Mouse (Mus musculus) MEL (cell line): Measurements from ENCODE around the gene Gapt. TPM values are rescaled to one million over a fixed set of nuclear protein-coding genes. Genes with fewer than 3 reads are reported as not detected.

Experiments
- DNase-seq: peaks from one replicate; pipeline ENCODE4 v3.0.0; 2011; ENCODE audit warnings: low read depth, low spot score
- H3K27ac ChIP-seq: 2 replicates; pipeline ENCODE4 v1.5.1; 2012; ENCODE audit warnings: low read depth, mild to moderate bottlenecking, control low read depth, low read length, moderate library complexity; ENCODE audit not compliant: control insufficient read depth
- H3K27me3 ChIP-seq, 2 experiments: fragments of 150-350 bp in 1 of 2; sonication (generic) in 1 of 2; 2 replicates each; pipeline ENCODE4 v1.6.1; 2012; ENCODE audit warnings: low read length in 2 of 2, mild to moderate bottlenecking in 2 of 2, improper control_type of control experiment in 1 of 2, moderate library complexity in 1 of 2; ENCODE audit not compliant: insufficient read depth in 2 of 2, control insufficient read depth in 1 of 2
- H3K36me3 ChIP-seq, 2 experiments: 2 replicates each; pipeline ENCODE4 v1.6.1; 2012 to 2014; ENCODE audit warnings: low read length in 2 of 2, improper control_type of control experiment in 1 of 2, inconsistent platforms in 1 of 2, mild to moderate bottlenecking in 1 of 2; ENCODE audit not compliant: insufficient read depth in 2 of 2, control insufficient read depth in 1 of 2
- H3K4me1 ChIP-seq, 2 experiments: fragments of 150-350 bp in 1 of 2; sonication (generic) in 1 of 2; 2 replicates each; pipeline ENCODE4 v1.6.1; 2012; ENCODE audit warnings: low read length in 2 of 2, improper control_type of control experiment in 1 of 2, mild to moderate bottlenecking in 1 of 2; ENCODE audit not compliant: insufficient read depth in 2 of 2, control insufficient read depth in 1 of 2
- H3K4me3 ChIP-seq, 2 experiments: fragments of 150-350 bp in 1 of 2; sonication (generic) in 1 of 2; 2 replicates each; pipeline ENCODE4 v1.5.1; 2012; ENCODE audit warnings: low read depth in 2 of 2, low read length in 2 of 2, mild to moderate bottlenecking in 2 of 2, moderate library complexity in 2 of 2, control low read depth in 1 of 2, improper control_type of control experiment in 1 of 2; ENCODE audit not compliant: control insufficient read depth in 1 of 2, insufficient read depth in 1 of 2
- H3K79me2 ChIP-seq: 2 replicates; pipeline ENCODE4 v1.6.1; 2012; ENCODE audit warnings: mild to moderate bottlenecking, low read length, moderate library complexity; ENCODE audit not compliant: control insufficient read depth, poor library complexity, insufficient read depth
- H3K9ac ChIP-seq: 2 replicates; pipeline ENCODE4 v1.6.1; 2012; ENCODE audit warnings: low read depth, mild to moderate bottlenecking, control low read depth, low read length, moderate library complexity; ENCODE audit not compliant: control insufficient read depth, poor library complexity, severe bottlenecking
- H3K9me3 ChIP-seq: fragments of 150-350 bp; sonication (generic); replicated peaks from 2 replicates; pipeline ENCODE4 v1.6.1; 2012; ENCODE audit warnings: mild to moderate bottlenecking, low read length, improper control_type of control experiment, moderate library complexity; ENCODE audit not compliant: insufficient read depth
- BHLHE40 ChIP-seq: IDR thresholded peaks from 2 replicates; pipeline ENCODE4 v1.6.1; 2012; ENCODE audit warnings: low read depth, mild to moderate bottlenecking, inconsistent platforms, low read length, improper control_type of control experiment, borderline replicate concordance
- CHD1 ChIP-seq: IDR thresholded peaks from 2 replicates; pipeline ENCODE4 v1.6.1; 2012; ENCODE audit warnings: low read depth, mild to moderate bottlenecking, inconsistent platforms, low read length, improper control_type of control experiment
- CHD2 ChIP-seq: IDR thresholded peaks from 2 replicates; pipeline ENCODE4 v1.6.1; 2011; ENCODE audit warnings: low read length, improper control_type of control experiment
- CTCF ChIP-seq, 3 experiments: IDR thresholded peaks in 2 of 3; conservative IDR thresholded peaks in 1 of 3; 2 replicates each; pipeline ENCODE4 v1.5.1; 2011 to 2012; ENCODE audit warnings: low read length in 3 of 3, low read depth in 2 of 3, mild to moderate bottlenecking in 2 of 3, improper control_type of control experiment in 1 of 3, inconsistent platforms in 1 of 3, mixed read lengths in 1 of 3, moderate library complexity in 1 of 3; ENCODE audit not compliant: control insufficient read depth in 1 of 3, insufficient read depth in 1 of 3, poor library complexity in 1 of 3, severe bottlenecking in 1 of 3
- E2F4 ChIP-seq: IDR thresholded peaks from 2 replicates; pipeline ENCODE4 v1.6.1; 2011; ENCODE audit warnings: low read depth, low read length, improper control_type of control experiment, borderline replicate concordance
- ELF1 ChIP-seq: IDR thresholded peaks from 2 replicates; pipeline ENCODE4 v1.6.1; 2014; ENCODE audit warnings: low read depth, mild to moderate bottlenecking, inconsistent platforms, low read length, improper control_type of control experiment, moderate library complexity
- EP300 ChIP-seq, 2 experiments: IDR thresholded peaks; 2 replicates each; pipeline ENCODE4 v1.6.1; 2011; ENCODE audit warnings: improper control_type of control experiment in 2 of 2, low read length in 2 of 2, low read depth in 1 of 2, mild to moderate bottlenecking in 1 of 2
- ETS1 ChIP-seq: IDR thresholded peaks from 2 replicates; pipeline ENCODE4 v1.6.1; 2012; ENCODE audit warnings: low read depth, mild to moderate bottlenecking, inconsistent platforms, low read length, improper control_type of control experiment, moderate library complexity
- GABPA ChIP-seq: IDR thresholded peaks from 2 replicates; pipeline ENCODE4 v1.6.1; 2012; ENCODE audit warnings: low read depth, mild to moderate bottlenecking, inconsistent platforms, low read length, improper control_type of control experiment, moderate library complexity
- GATA1 ChIP-seq: IDR thresholded peaks from 2 replicates; pipeline ENCODE4 v1.6.1; 2011; ENCODE audit warnings: low read depth, low read length, improper control_type of control experiment
- HCFC1 ChIP-seq: IDR thresholded peaks from 2 replicates; pipeline ENCODE4 v1.6.1; 2012; ENCODE audit warnings: low read depth, mild to moderate bottlenecking, inconsistent platforms, low read length, improper control_type of control experiment, moderate library complexity
- JUND ChIP-seq: IDR thresholded peaks from 2 replicates; pipeline ENCODE4 v1.6.1; 2011; ENCODE audit warnings: low read depth, mild to moderate bottlenecking, improper control_type of control experiment, low read length
- KAT2A ChIP-seq: conservative IDR thresholded peaks from 2 replicates; pipeline ENCODE4 v1.6.1; 2012; ENCODE audit warnings: low read depth, low read length, improper control_type of control experiment, inconsistent platforms
- MAFK ChIP-seq: IDR thresholded peaks from 2 replicates; pipeline ENCODE4 v1.6.1; 2011; ENCODE audit warnings: low read depth, mild to moderate bottlenecking, low read length, improper control_type of control experiment, borderline replicate concordance
- MAX ChIP-seq: IDR thresholded peaks from 2 replicates; pipeline ENCODE4 v1.6.1; 2011; ENCODE audit warnings: low read length, improper control_type of control experiment
- MAZ ChIP-seq: IDR thresholded peaks from 2 replicates; pipeline ENCODE4 v1.6.1; 2012; ENCODE audit warnings: low read depth, mild to moderate bottlenecking, inconsistent platforms, low read length, improper control_type of control experiment
- MEF2A ChIP-seq: IDR thresholded peaks from 2 replicates; pipeline ENCODE4 v1.6.1; 2014; ENCODE audit warnings: low read depth, mild to moderate bottlenecking, inconsistent platforms, low read length, improper control_type of control experiment; ENCODE audit not compliant: poor library complexity, insufficient replicate concordance, severe bottlenecking; ENCODE audit errors: extremely low read depth
- MXI1 ChIP-seq: IDR thresholded peaks from 2 replicates; pipeline ENCODE4 v1.6.1; 2011; ENCODE audit warnings: mild to moderate bottlenecking, low read depth, low read length, improper control_type of control experiment
- MYB ChIP-seq: IDR thresholded peaks from 2 replicates; pipeline ENCODE4 v1.6.1; 2011; ENCODE audit warnings: mild to moderate bottlenecking, low read depth, low read length, improper control_type of control experiment
- MYC ChIP-seq: IDR thresholded peaks from 2 replicates; pipeline ENCODE4 v1.6.1; 2011; ENCODE audit warnings: low read depth, mild to moderate bottlenecking, low read length, improper control_type of control experiment, moderate library complexity
- NELFE ChIP-seq: IDR thresholded peaks from 2 replicates; pipeline ENCODE4 v1.6.1; 2011; ENCODE audit warnings: low read depth, low read length, improper control_type of control experiment
- NRF1 ChIP-seq: IDR thresholded peaks from 2 replicates; pipeline ENCODE4 v1.6.1; 2014; ENCODE audit warnings: low read depth, mild to moderate bottlenecking, inconsistent platforms, low read length, improper control_type of control experiment, moderate library complexity; ENCODE audit not compliant: poor library complexity, insufficient read depth, severe bottlenecking
- POLR2A ChIP-seq, 2 experiments: IDR thresholded peaks; 2 replicates each; pipeline ENCODE4 v1.6.1; 2011 to 2012; ENCODE audit warnings: low read length in 2 of 2, mild to moderate bottlenecking in 2 of 2, control low read depth in 1 of 2, improper control_type of control experiment in 1 of 2, low read depth in 1 of 2, moderate library complexity in 1 of 2; ENCODE audit not compliant: control insufficient read depth in 1 of 2, insufficient read depth in 1 of 2, poor library complexity in 1 of 2
- POLR2AphosphoS2 ChIP-seq: IDR thresholded peaks from 2 replicates; pipeline ENCODE4 v1.6.1; 2011; ENCODE audit warnings: low read length, improper control_type of control experiment
- POLR2AphosphoS5 ChIP-seq: IDR thresholded peaks from 2 replicates; pipeline ENCODE4 v1.6.1; 2012; ENCODE audit warnings: low read depth, borderline replicate concordance, mild to moderate bottlenecking, inconsistent platforms, low read length, moderate library complexity, mixed read lengths
- RAD21 ChIP-seq: IDR thresholded peaks from 2 replicates; pipeline ENCODE4 v1.6.1; 2011; ENCODE audit warnings: mild to moderate bottlenecking, low read depth, low read length, improper control_type of control experiment
- RCOR1 ChIP-seq: IDR thresholded peaks from 2 replicates; pipeline ENCODE4 v1.6.1; 2012; ENCODE audit warnings: low read depth, mild to moderate bottlenecking, inconsistent platforms, low read length, improper control_type of control experiment
- SIN3A ChIP-seq: IDR thresholded peaks from 2 replicates; pipeline ENCODE4 v1.6.1; 2012; ENCODE audit warnings: low read length, improper control_type of control experiment, inconsistent platforms
- SMC3 ChIP-seq: IDR thresholded peaks from 2 replicates; pipeline ENCODE4 v1.6.1; 2011; ENCODE audit warnings: low read depth, low read length, improper control_type of control experiment
- TAL1 ChIP-seq: IDR thresholded peaks from 2 replicates; pipeline ENCODE4 v1.6.1; 2012; ENCODE audit warnings: mild to moderate bottlenecking, inconsistent platforms, low read length, moderate library complexity, mixed read lengths
- TBP ChIP-seq: IDR thresholded peaks from 2 replicates; pipeline ENCODE4 v1.8.0; 2011; ENCODE audit warnings: low read depth, low read length, improper control_type of control experiment
- TCF12 ChIP-seq: IDR thresholded peaks from 2 replicates; pipeline ENCODE4 v1.6.1; 2014; ENCODE audit warnings: low read depth, mild to moderate bottlenecking, inconsistent platforms, low read length, improper control_type of control experiment, moderate library complexity
- UBTF ChIP-seq: IDR thresholded peaks from 2 replicates; pipeline ENCODE4 v1.6.1; 2012; ENCODE audit warnings: low read depth, mild to moderate bottlenecking, inconsistent platforms, low read length, improper control_type of control experiment, moderate library complexity, borderline replicate concordance; ENCODE audit not compliant: insufficient read depth
- USF1 ChIP-seq: IDR thresholded peaks from 2 replicates; pipeline ENCODE4 v1.6.1; 2014; ENCODE audit warnings: low read depth, mild to moderate bottlenecking, inconsistent platforms, low read length, improper control_type of control experiment, moderate library complexity
- USF2 ChIP-seq, 2 experiments: IDR thresholded peaks; 2 replicates each; pipeline ENCODE4 v1.6.1; 2011 to 2012; ENCODE audit warnings: improper control_type of control experiment in 2 of 2, low read length in 2 of 2, borderline replicate concordance in 1 of 2, inconsistent platforms in 1 of 2, low read depth in 1 of 2, mild to moderate bottlenecking in 1 of 2; ENCODE audit not compliant: insufficient read depth in 1 of 2
- ZC3H11A ChIP-seq: IDR thresholded peaks from 2 replicates; pipeline ENCODE4 v1.6.1; 2012; ENCODE audit warnings: low read depth, mild to moderate bottlenecking, inconsistent platforms, low read length, improper control_type of control experiment
- ZKSCAN1 ChIP-seq: IDR thresholded peaks from 2 replicates; pipeline ENCODE4 v1.6.1; 2012; ENCODE audit warnings: low read depth, mild to moderate bottlenecking, inconsistent platforms, low read length, improper control_type of control experiment, moderate library complexity
- ZMIZ1 ChIP-seq: IDR thresholded peaks from 2 replicates; pipeline ENCODE4 v1.6.1; 2012; ENCODE audit warnings: low read depth, mild to moderate bottlenecking, inconsistent platforms, low read length, improper control_type of control experiment, moderate library complexity
- ZNF384 ChIP-seq: IDR thresholded peaks from 2 replicates; pipeline ENCODE4 v1.6.1; 2012; ENCODE audit warnings: low read depth, mild to moderate bottlenecking, inconsistent platforms, low read length, improper control_type of control experiment
- polyA plus RNA-seq, 2 experiments: library from polyadenylated mRNA; stranded (reverse) in 1 of 2; unstranded in 1 of 2; fragments of >175 nt in 1 of 2; fragments of >200 nt in 1 of 2; gene quantifications; 2 replicates each; pipeline versions ENCODE4 v1.2.1 to v1.2.4; 2012; ENCODE audit warnings: low replicate concordance in 2 of 2, low read depth in 1 of 2; ENCODE audit not compliant: insufficient read length in 2 of 2, insufficient read depth in 1 of 2, missing spikeins in 1 of 2
- total RNA-seq: library from RNA; depleted of rRNA; stranded (reverse); fragments of 300-350 nt; gene quantifications from 2 replicates; pipeline ENCODE4 v1.2.3, GENCODE M21; 2012

Gapt gene
- total and polyA plus RNA-seq, 3 experiments, result 0.07 to 0.12 TPM; not detected in 1

DNA sequence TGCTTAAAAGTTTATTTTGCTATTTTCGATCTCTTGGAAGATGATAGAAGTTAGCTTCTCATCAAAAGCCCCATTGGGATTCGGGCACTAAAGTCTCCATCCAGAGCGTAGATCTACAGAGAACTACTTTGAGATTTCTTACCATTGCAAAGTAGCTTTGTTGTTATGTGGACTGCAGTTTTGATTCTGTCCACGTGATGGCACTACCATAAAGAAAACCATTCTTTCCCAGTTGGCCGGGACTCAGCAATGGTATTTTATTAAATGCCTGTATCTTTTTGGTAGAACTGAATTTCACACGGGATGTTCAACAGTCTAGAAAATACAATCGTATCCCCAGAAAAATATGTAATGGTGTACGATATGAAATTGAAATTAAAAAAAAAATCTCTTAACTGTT is 35.2 kb upstream of the Gapt start:
- no peaks in the 10 kb centered on the region for H3K4me1 ChIP-seq
- peak; percentile 50 for DNase-seq
- H3K36me3 ChIP-seq, result no peaks in the 10 kb centered on the region
- H3K4me3 ChIP-seq, result no peak overlapping the region
- no peaks in the 10 kb centered on the region for H3K9me3 ChIP-seq
- no peaks in the 10 kb centered on the region for H3K27me3 ChIP-seq
- H3K79me2 ChIP-seq, result no peaks in the 10 kb centered on the region
- TF ChIP-seq MAFK (no peak), USF1 (peak; percentile 58; the same call in 1 of the 2 replicates), E2F4 (no peak), ZKSCAN1 (no peak), POLR2AphosphoS2 (no peak), MXI1 (no peak), ETS1 (no peak), RAD21 (peak; percentile 87), CHD1 (no peak), POLR2A (IDR thresholded peaks at IDR 0.05; ENCODE audit: control insufficient read depth in 1 of 2, insufficient read depth in 1 of 2, low read depth in 1 of 2, low read length in 2 of 2, poor library complexity in 1 of 2) (no peak), EP300 (IDR thresholded peaks at IDR 0.05; ENCODE audit: low read depth in 1 of 2, low read length in 2 of 2) (no peak), GABPA (no peak), NRF1 (no peak), MYB (no peak), TCF12 (no peak), ZNF384 (no peak), CHD2 (no peak), MYC (no peak), USF2 (IDR thresholded peaks at IDR 0.05; ENCODE audit: borderline replicate concordance in 1 of 2, insufficient read depth in 1 of 2, low read depth in 1 of 2, low read length in 2 of 2) (no peak), GATA1 (no peak), CTCF (IDR thresholded peaks at IDR 0.05 in 2 of 3, conservative IDR thresholded peaks at IDR 0.05 in 1 of 3; ENCODE audit: control insufficient read depth in 1 of 3, insufficient read depth in 1 of 3, low read depth in 2 of 3, low read length in 3 of 3, poor library complexity in 1 of 3, severe bottlenecking in 1 of 3) (peak; percentile 31 to 79 (median 54); a peak in 5 of 6 replicates), RCOR1 (no peak), SMC3 (peak; percentile 94), MAZ (no peak), MAX (no peak), ZC3H11A (peak; percentile 75), UBTF (no peak), SIN3A (no peak), ZMIZ1 (no peak), BHLHE40 (0 out of 2 replicates have a peak, but pooled peaks have one; percentile 9), ELF1 (no peak), MEF2A (no peak), TBP (no peak), JUND (no peak), HCFC1 (no peak), NELFE (no peak), TAL1 (no peak), KAT2A (no peak), POLR2AphosphoS5 (no peak)
- no peak overlapping the region for H3K9ac ChIP-seq
- no peak overlapping the region for H3K27ac ChIP-seq
